Comparison of ENCODE assay signal across 9 mouse cellular contexts in genomic region chr6:56066632-56067282, GRCm38 (mm10). TPM values are rescaled to one million over a fixed set of nuclear protein-coding genes. Genes with fewer than 3 reads are reported as not detected.
DNase-seq lines count a peak whose midpoint lies in the region; ATAC-seq and TF ChIP-seq lines count a peak whose summit lies in the region.
"Had no signal": no experiment of that assay in that cellular context is flagged by ENCODE, and none has a peak within 500 bp of the region (broad histone marks: within the 10 kb centered on the region; RNA-seq: fewer than 3 reads in every experiment).

No protein-coding gene starts in this region.

- H3K9ac ChIP-seq in forebrain, postnatal 0 days = no peak overlapping the region
- no peak overlapping the region for H3K9ac ChIP-seq in liver, postnatal 0 days (replicated peaks)

- peak; percentile 84 for ATAC-seq in forebrain, postnatal 0 days
- 0 out of 2 replicates have a peak, but pooled peaks have one; percentile 25 for ATAC-seq in liver, postnatal 0 days

- WGBS in forebrain, postnatal 0 days = 37% methylated on average over 5 of the region's 5 CpGs
- 37% methylated on average over 5 of the region's 5 CpGs for WGBS in liver, postnatal 0 days (ENCODE audit: insufficient replicate concordance)

- H3K4me1 ChIP-seq in forebrain, postnatal 0 days (ENCODE audit: insufficient read depth) = no peaks in the 10 kb centered on the region
- no peaks in the 10 kb centered on the region for H3K4me1 ChIP-seq in liver, postnatal 0 days (ENCODE audit: insufficient read depth)

- H3K4me2 ChIP-seq in forebrain, postnatal 0 days (ENCODE audit: low read depth) = no peak overlapping the region
- no peak overlapping the region for H3K4me2 ChIP-seq in liver, postnatal 0 days (ENCODE audit: low read depth, low read length)

- H3K4me3 ChIP-seq in forebrain, postnatal 0 days (ENCODE audit: low read depth, low read length) = no peak overlapping the region
- H3K4me3 ChIP-seq in liver, postnatal 0 days (ENCODE audit: low read depth, low read length) = no peak overlapping the region
- H3K4me3 ChIP-seq: erythroblast, embryonic 14.5 days; myocyte had no signal

- no peak for TF ChIP-seq EP300 in liver, postnatal 0 days (IDR thresholded peaks at IDR 0.05; ENCODE audit: low read depth)

- H3K27me3 ChIP-seq in forebrain, postnatal 0 days (ENCODE audit: insufficient read depth, low read length) = no peaks in the 10 kb centered on the region
- H3K27me3 ChIP-seq in liver, postnatal 0 days (ENCODE audit: insufficient read depth, low read length) = no peaks in the 10 kb centered on the region

- TF ChIP-seq CTCF in forebrain, postnatal 0 days (IDR thresholded peaks at IDR 0.05; ENCODE audit: low read depth) = peak; percentile 88
- TF ChIP-seq CTCF in liver, postnatal 0 days (IDR thresholded peaks at IDR 0.05; ENCODE audit: low read depth) = peak; percentile 67

- peak; percentile 5 to 6 for DNase-seq in urinary bladder, postnatal 36 days (ENCODE audit: low spot score in 2 of 2)
- DNase-seq in urinary bladder, postnatal 10 days (ENCODE audit: low spot score) = no peak
- peak; percentile 52 for DNase-seq in cerebellum, adult 11-12 months
- DNase-seq in forebrain, postnatal 0 days = peak; percentile 83
- peak; percentile 38 for DNase-seq in kidney, adult 9 months
- DNase-seq in liver, postnatal 0 days = peak; percentile 26
- peak; percentile 65 to 78 for DNase-seq in right cerebral cortex, postnatal 10 days (ENCODE audit: low spot score in 2 of 2)

- H3K36me3 ChIP-seq in forebrain, postnatal 0 days (ENCODE audit: insufficient read depth) = no peaks in the 10 kb centered on the region
- no peaks in the 10 kb centered on the region for H3K36me3 ChIP-seq in liver, postnatal 0 days (replicated peaks; ENCODE audit: insufficient read depth, low read length)

- no peak overlapping the region for H3K27ac ChIP-seq in forebrain, postnatal 0 days (ENCODE audit: low read depth, low read length)
- no peak overlapping the region for H3K27ac ChIP-seq in liver, postnatal 0 days (ENCODE audit: low read depth)

- no peaks in the 10 kb centered on the region for H3K9me3 ChIP-seq in forebrain, postnatal 0 days (ENCODE audit: low read length)
- H3K9me3 ChIP-seq in liver, postnatal 0 days (ENCODE audit: low read length) = no peaks in the 10 kb centered on the region

RNA-seq across cellular contexts. Expression of gene Ppp1r17, which starts 49.5 kb away (rescaled TPM):
- 1.2 and 2.4 TPM in 2 replicates for total RNA-seq in forebrain, postnatal 0 days (2014; rRNA removed)
- 0.98 and 2.5 TPM in 2 replicates for polyA plus RNA-seq in forebrain, postnatal 0 days (2015; fragmentation: Nextera tagmentation; extraction: Ambion mirVana)
- not detected in 2 replicates for polyA plus RNA-seq in liver, postnatal 0 days (2015; fragmentation: Nextera tagmentation; extraction: Ambion mirVana)
- polyA plus RNA-seq: erythroblast, embryonic 14.5 days; myocyte had no signal
